27 mouse cellular contexts compared by ENCODE assay signal in the genomic region with DNA sequence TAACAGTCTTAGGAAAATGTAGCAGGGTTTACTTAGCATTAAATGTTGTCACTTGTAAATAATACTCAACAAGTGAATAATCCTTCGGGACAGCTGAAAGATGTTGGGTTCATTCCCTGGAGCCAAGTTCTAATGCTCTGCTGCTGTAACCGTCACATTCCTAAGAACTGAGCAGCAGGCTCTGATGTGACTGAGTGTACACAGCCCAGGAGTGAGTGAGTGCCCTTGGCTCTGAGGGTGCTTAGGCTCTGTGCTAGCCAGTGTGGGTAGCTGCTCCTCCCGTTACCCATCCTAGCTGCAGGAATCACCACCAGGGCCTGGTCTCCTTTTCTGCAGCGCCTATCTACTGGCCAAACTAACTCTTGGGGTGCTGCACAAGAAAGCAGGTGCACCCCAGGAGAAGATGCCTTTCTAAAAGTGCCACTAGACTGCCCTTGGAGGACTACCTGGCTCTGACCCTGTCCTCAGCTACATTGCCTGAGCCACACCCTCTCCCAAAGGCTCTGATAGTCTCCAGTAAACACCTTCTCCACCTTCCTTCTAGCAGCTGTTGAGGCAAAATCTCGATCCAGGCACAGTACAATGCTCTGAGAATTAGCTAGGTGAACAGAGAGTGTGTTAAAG. TPM values are rescaled to one million over a fixed set of nuclear protein-coding genes. Genes with fewer than 3 reads are reported as not detected.
DNase-seq lines count a peak whose midpoint lies in the region; ATAC-seq and TF ChIP-seq lines count a peak whose summit lies in the region.
"Had no signal": no experiment of that assay in that cellular context is flagged by ENCODE, and none has a peak within 500 bp of the region (broad histone marks: within the 10 kb centered on the region; RNA-seq: fewer than 3 reads in every experiment).

No protein-coding gene starts in this region.

- H3K4me2 ChIP-seq in forebrain, embryonic 14.5 days (ENCODE audit: low read length) = no peak overlapping the region
- no peak overlapping the region for H3K4me2 ChIP-seq in forebrain, embryonic 11.5 days (ENCODE audit: low read depth, low read length, severe bottlenecking)
- no peak overlapping the region for H3K4me2 ChIP-seq in hindbrain, embryonic 13.5 days
- no peak overlapping the region for H3K4me2 ChIP-seq in hindbrain, embryonic 16.5 days (ENCODE audit: low read length)
- H3K4me2 ChIP-seq: embryonic facial prominence, embryonic 12.5 days; heart, embryonic 12.5 days; hindbrain, embryonic 12.5 days; liver, embryonic 15.5 days; lung, embryonic 15.5 days; midbrain, embryonic 15.5 days; stomach, embryonic 15.5 days had no signal

- H3K27ac ChIP-seq in forebrain, embryonic 14.5 days (ENCODE audit: low read depth, low read length) = no peak overlapping the region
- no peak overlapping the region for H3K27ac ChIP-seq in forebrain, embryonic 11.5 days (ENCODE audit: low read depth, low read length)
- H3K27ac ChIP-seq in hindbrain, embryonic 13.5 days = 0 out of 2 replicates have a peak overlapping the region, but pooled peaks have one; percentile 30
- no peak overlapping the region for H3K27ac ChIP-seq in hindbrain, embryonic 16.5 days (ENCODE audit: low read depth, low read length)
- peak overlapping the region; percentile 16; the same call in 1 of the 2 replicates for H3K27ac ChIP-seq in olfactory bulb, adult 2 months (ENCODE audit: insufficient read depth, low read depth, low read length)
- H3K27ac ChIP-seq: embryonic facial prominence, embryonic 12.5 days; hindbrain, embryonic 12.5 days; liver, embryonic 15.5 days; lung, embryonic 15.5 days; midbrain, embryonic 15.5 days; stomach, embryonic 15.5 days had no signal

- H3K4me1 ChIP-seq in forebrain, embryonic 14.5 days (ENCODE audit: control insufficient read depth, insufficient read depth, low read length) = no peaks in the 10 kb centered on the region
- 0 out of 2 replicates have a peak, but pooled peaks cover 2% of the 10 kb centered on the region for H3K4me1 ChIP-seq in forebrain, embryonic 11.5 days (replicated peaks; ENCODE audit: control insufficient read depth, insufficient read depth, low read length)
- peaks cover 16% of the 10 kb centered on the region for H3K4me1 ChIP-seq in hindbrain, embryonic 13.5 days (replicated peaks)
- peaks cover 9% of the 10 kb centered on the region for H3K4me1 ChIP-seq in hindbrain, embryonic 16.5 days (ENCODE audit: control insufficient read depth, insufficient read depth, low read depth, low read length)
- peaks cover 31% of the 10 kb centered on the region for H3K4me1 ChIP-seq in olfactory bulb, adult 2 months (ENCODE audit: control insufficient read depth, insufficient read depth, low read length)
- H3K4me1 ChIP-seq: stomach, embryonic 15.5 days had no signal

- TF ChIP-seq CTCF in olfactory bulb, adult 2 months (IDR thresholded peaks at IDR 0.05; ENCODE audit: insufficient read depth, low read depth, low read length) = no peak

- no peaks in the 10 kb centered on the region for H3K27me3 ChIP-seq in forebrain, embryonic 14.5 days (replicated peaks; ENCODE audit: control insufficient read depth, insufficient read depth, low read length)
- H3K27me3 ChIP-seq in forebrain, embryonic 11.5 days (ENCODE audit: control insufficient read depth, insufficient read depth, low read length) = no peaks in the 10 kb centered on the region
- no peaks in the 10 kb centered on the region for H3K27me3 ChIP-seq in hindbrain, embryonic 13.5 days
- no peaks in the 10 kb centered on the region for H3K27me3 ChIP-seq in hindbrain, embryonic 16.5 days (replicated peaks; ENCODE audit: control insufficient read depth, insufficient read depth, low read length)
- H3K27me3 ChIP-seq: embryonic facial prominence, embryonic 12.5 days; heart, embryonic 12.5 days; hindbrain, embryonic 12.5 days; liver, embryonic 15.5 days; lung, embryonic 15.5 days; midbrain, embryonic 15.5 days; stomach, embryonic 15.5 days had no signal

- WGBS in forebrain, embryonic 14.5 days = 90% methylated on average over 5 of the region's 5 CpGs
- WGBS in forebrain, embryonic 11.5 days = 91% methylated on average over 5 of the region's 5 CpGs
- WGBS in hindbrain, embryonic 13.5 days = 89% methylated on average over 5 of the region's 5 CpGs
- WGBS in hindbrain, embryonic 16.5 days = 83% methylated on average over 5 of the region's 5 CpGs
- WGBS in olfactory bulb, adult 2 months = 78% methylated on average over 5 of the region's 5 CpGs

- no peak for ATAC-seq in forebrain, embryonic 14.5 days
- no peak for ATAC-seq in forebrain, embryonic 11.5 days (replicated peaks; ENCODE audit: low FRiP score)
- no peak for ATAC-seq in hindbrain, embryonic 13.5 days (ENCODE audit: low FRiP score)
- ATAC-seq in hindbrain, embryonic 16.5 days = no peak
- ATAC-seq: intestine, embryonic 16.5 days; midbrain, embryonic 15.5 days had no signal

- TF ChIP-seq POLR2A in olfactory bulb, adult 2 months (IDR thresholded peaks at IDR 0.05; ENCODE audit: insufficient read depth, low read depth, low read length) = no peak

- peak overlapping the region; percentile 17; the same call in 1 of the 2 replicates for H3K9ac ChIP-seq in forebrain, embryonic 14.5 days (ENCODE audit: low read length)
- H3K9ac ChIP-seq in forebrain, embryonic 11.5 days (ENCODE audit: low read length) = no peak overlapping the region
- no peak overlapping the region for H3K9ac ChIP-seq in hindbrain, embryonic 13.5 days
- no peak overlapping the region for H3K9ac ChIP-seq in hindbrain, embryonic 16.5 days (ENCODE audit: low read depth, low read length)
- H3K9ac ChIP-seq: embryonic facial prominence, embryonic 12.5 days; heart, embryonic 12.5 days; liver, embryonic 15.5 days; lung, embryonic 15.5 days; midbrain, embryonic 15.5 days; stomach, embryonic 15.5 days had no signal

- H3K36me3 ChIP-seq in forebrain, embryonic 14.5 days (ENCODE audit: control insufficient read depth, insufficient read depth, low read length) = peaks cover 22% of the 10 kb centered on the region
- no peaks in the 10 kb centered on the region for H3K36me3 ChIP-seq in forebrain, embryonic 11.5 days (ENCODE audit: control insufficient read depth, insufficient read depth, low read length)
- H3K36me3 ChIP-seq in hindbrain, embryonic 13.5 days = peaks cover 21% of the 10 kb centered on the region; the same call in 1 of the 2 replicates
- peaks cover 2% of the 10 kb centered on the region; the same call in 1 of the 2 replicates for H3K36me3 ChIP-seq in hindbrain, embryonic 16.5 days (ENCODE audit: control insufficient read depth, insufficient read depth, low read length)
- H3K36me3 ChIP-seq: midbrain, embryonic 15.5 days had no signal

- DNase-seq in forebrain, embryonic 14.5 days (ENCODE audit: low spot score) = no peak
- no peak for DNase-seq in forebrain, embryonic 11.5 days (ENCODE audit: low spot score)
- DNase-seq in lung, postnatal 36 days = peak; percentile 24
- DNase-seq in lung, postnatal 25 days (ENCODE audit: low spot score) = no peak
- no peak for DNase-seq in adrenal gland, postnatal 36 days
- DNase-seq: cerebellum, adult 11-12 months; cerebellum, postnatal 14 days; heart, postnatal 14 days; kidney, adult 9 months; kidney, postnatal 14 days; layer of hippocampus, postnatal 36 days; liver; right cerebral cortex, adult 18-20 months; thymus, adult 18-20 months; thymus, postnatal 4 days had no signal

- H3K4me3 ChIP-seq in forebrain, embryonic 14.5 days (ENCODE audit: low read depth, low read length) = no peak overlapping the region
- no peak overlapping the region for H3K4me3 ChIP-seq in forebrain, embryonic 11.5 days (ENCODE audit: low read depth, low read length)
- H3K4me3 ChIP-seq in hindbrain, embryonic 13.5 days = no peak overlapping the region
- no peak overlapping the region for H3K4me3 ChIP-seq in hindbrain, embryonic 16.5 days (ENCODE audit: low read length)
- no peak overlapping the region for H3K4me3 ChIP-seq in olfactory bulb, adult 2 months (ENCODE audit: insufficient read depth, low read depth, low read length)
- H3K4me3 ChIP-seq: embryonic facial prominence, embryonic 12.5 days; erythroblast, embryonic 14.5 days; heart, embryonic 12.5 days; hindbrain, embryonic 12.5 days; liver, embryonic 15.5 days; lung, embryonic 15.5 days; midbrain, embryonic 15.5 days; stomach, embryonic 15.5 days had no signal

- no peaks in the 10 kb centered on the region for H3K9me3 ChIP-seq in forebrain, embryonic 14.5 days (replicated peaks; ENCODE audit: control insufficient read depth, low read length)
- no peaks in the 10 kb centered on the region for H3K9me3 ChIP-seq in forebrain, embryonic 11.5 days (ENCODE audit: control insufficient read depth, low read length)
- no peaks in the 10 kb centered on the region for H3K9me3 ChIP-seq in hindbrain, embryonic 13.5 days
- no peaks in the 10 kb centered on the region for H3K9me3 ChIP-seq in hindbrain, embryonic 16.5 days (ENCODE audit: control insufficient read depth, low read length)
- H3K9me3 ChIP-seq: embryonic facial prominence, embryonic 12.5 days; heart, embryonic 12.5 days; hindbrain, embryonic 12.5 days; liver, embryonic 15.5 days; lung, embryonic 15.5 days; midbrain, embryonic 15.5 days; stomach, embryonic 15.5 days had no signal

RNA-seq across cellular contexts. Expression of a gene that starts 38.0 kb away (rescaled TPM):
- polyA plus RNA-seq in forebrain, embryonic 14.5 days (2014; fragmentation: Nextera tagmentation; extraction: Ambion mirVana) = 16.3 and 18.9 TPM in 2 replicates
- 12.5 and 14.1 TPM in 2 replicates for polyA plus RNA-seq in forebrain, embryonic 11.5 days (2014; fragmentation: Nextera tagmentation; extraction: Ambion mirVana)
- 12.5 and 13.4 TPM in 2 replicates for polyA plus RNA-seq in hindbrain, embryonic 13.5 days (2015; fragmentation: Nextera tagmentation; extraction: Ambion mirVana)
- 13.9 and 16.8 TPM in 2 replicates for polyA plus RNA-seq in hindbrain, embryonic 16.5 days (2015; fragmentation: Nextera tagmentation; extraction: Ambion mirVana)
- polyA plus RNA-seq in olfactory bulb, adult 2 months (2012; ENCODE audit: insufficient read depth, insufficient read length, low replicate concordance, missing spikeins) = not detected in 2 replicates
- total RNA-seq in adrenal gland, postnatal 36 days (2021) = 1 to 10 TPM; 1.2 to 1.6 TPM
- polyA plus RNA-seq: erythroblast, embryonic 14.5 days had no signal

RNA-seq across cellular contexts. Expression of a gene that starts 47.3 kb away (rescaled TPM):
- polyA plus RNA-seq in forebrain, embryonic 14.5 days (2014; fragmentation: Nextera tagmentation; extraction: Ambion mirVana) = 0.81 and 0.88 TPM in 2 replicates
- 3.4 and 4.6 TPM in 2 replicates for polyA plus RNA-seq in forebrain, embryonic 11.5 days (2014; fragmentation: Nextera tagmentation; extraction: Ambion mirVana)
- polyA plus RNA-seq in hindbrain, embryonic 13.5 days (2015; fragmentation: Nextera tagmentation; extraction: Ambion mirVana) = 4.0 and 4.6 TPM in 2 replicates
- polyA plus RNA-seq in hindbrain, embryonic 16.5 days (2015; fragmentation: Nextera tagmentation; extraction: Ambion mirVana) = 3.6 and 3.7 TPM in 2 replicates
- polyA plus RNA-seq in olfactory bulb, adult 2 months (2012; ENCODE audit: insufficient read depth, insufficient read length, low replicate concordance, missing spikeins) = not detected in 2 replicates
- total RNA-seq in adrenal gland, postnatal 36 days (2021) = 10 to 100 TPM; 10.9 to 12.2 TPM

Comparison
In these comparisons a context has a peak if more than half of its experiments do, and no peak if none do; other contexts are left out.
1. H3K27ac ChIP-seq: peak in hindbrain, embryonic 13.5 days (single experiment) and olfactory bulb, adult 2 months (single experiment); none in forebrain, embryonic 14.5 days (single experiment), forebrain, embryonic 11.5 days (single experiment) and hindbrain, embryonic 16.5 days (single experiment).
2. RNA of a gene that starts 38.0 kb away (polyA plus RNA-seq): 13.9 to 16.8 TPM in hindbrain, embryonic 16.5 days, 16.3 to 18.9 TPM in forebrain, embryonic 14.5 days, 12.5 to 13.4 TPM in hindbrain, embryonic 13.5 days and 12.5 to 14.1 TPM in forebrain, embryonic 11.5 days; not detected in olfactory bulb, adult 2 months; every median in the first group is over 10 times any median in the second.